Comparison of ENCODE assay signal across 10 mouse cellular contexts in the genomic region with DNA sequence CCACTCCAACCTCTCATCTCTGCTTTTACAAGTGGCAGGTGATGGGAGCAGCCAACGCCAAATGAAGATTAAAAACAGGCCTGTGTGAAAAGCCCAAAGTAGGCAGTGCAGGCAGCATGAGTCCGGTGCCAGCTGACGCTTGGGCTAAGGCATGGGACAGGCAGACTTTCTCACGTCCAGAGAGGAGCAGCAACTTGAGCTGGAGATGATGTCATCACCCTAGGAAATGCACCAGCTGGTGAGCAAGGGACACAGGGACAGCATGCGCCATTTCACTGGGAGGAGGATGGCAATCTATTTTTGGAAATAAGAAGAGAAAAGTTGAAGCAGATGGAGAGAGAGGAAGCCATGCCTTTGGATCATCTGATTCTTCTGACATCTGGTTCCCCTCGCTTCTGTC. TPM values are rescaled to one million over a fixed set of nuclear protein-coding genes. Genes with fewer than 3 reads are reported as not detected.
DNase-seq lines count a peak whose midpoint lies in the region; ATAC-seq and TF ChIP-seq lines count a peak whose summit lies in the region.
"Had no signal": no experiment of that assay in that cellular context is flagged by ENCODE, and none has a peak within 500 bp of the region (broad histone marks: within the 10 kb centered on the region; RNA-seq: fewer than 3 reads in every experiment).

No protein-coding gene starts in this region.

- H3K27me3 ChIP-seq in hindbrain, postnatal 0 days (ENCODE audit: insufficient read depth, low read length): no peaks in the 10 kb centered on the region
- H3K27me3 ChIP-seq in hindbrain, embryonic 14.5 days (ENCODE audit: control insufficient read depth, insufficient read depth, low read length): no peaks in the 10 kb centered on the region
- no peaks in the 10 kb centered on the region for H3K27me3 ChIP-seq in lung, embryonic 16.5 days (ENCODE audit: control insufficient read depth, insufficient read depth, low read depth, low read length)
- H3K27me3 ChIP-seq in hindbrain, embryonic 13.5 days: no peaks in the 10 kb centered on the region

- H3K9me3 ChIP-seq in hindbrain, postnatal 0 days (ENCODE audit: low read length): no peaks in the 10 kb centered on the region
- H3K9me3 ChIP-seq in hindbrain, embryonic 14.5 days (ENCODE audit: control insufficient read depth, low read length): no peaks in the 10 kb centered on the region
- no peaks in the 10 kb centered on the region for H3K9me3 ChIP-seq in lung, embryonic 16.5 days (ENCODE audit: control insufficient read depth, low read length)
- H3K9me3 ChIP-seq in hindbrain, embryonic 13.5 days: no peaks in the 10 kb centered on the region

- no peak overlapping the region for H3K4me3 ChIP-seq in hindbrain, postnatal 0 days (ENCODE audit: low read length)
- no peak overlapping the region for H3K4me3 ChIP-seq in hindbrain, embryonic 14.5 days (replicated peaks; ENCODE audit: low read length)
- H3K4me3 ChIP-seq in lung, embryonic 16.5 days (ENCODE audit: low read length): no peak overlapping the region
- H3K4me3 ChIP-seq in hindbrain, embryonic 13.5 days: no peak overlapping the region
- H3K4me3 ChIP-seq: left cerebral cortex, adult 2 months had no signal

- intact Hi-C loops in heart, postnatal 10 days (cut with DNase I): loop anchor here (2.0 kb wide), 1 partner anchor 19 kb away; no protein-coding TSS in a partner anchor

- no peak overlapping the region for H3K4me2 ChIP-seq in hindbrain, postnatal 0 days (ENCODE audit: low read depth, low read length)
- H3K4me2 ChIP-seq in hindbrain, embryonic 14.5 days (replicated peaks): no peak overlapping the region
- no peak overlapping the region for H3K4me2 ChIP-seq in lung, embryonic 16.5 days (ENCODE audit: low read depth, low read length)
- H3K4me2 ChIP-seq in hindbrain, embryonic 13.5 days: no peak overlapping the region

- no peak for TF ChIP-seq CTCF in hindbrain, postnatal 0 days (IDR thresholded peaks at IDR 0.05; ENCODE audit: low read depth)

- 66% methylated on average over 6 of the region's 6 CpGs for WGBS in hindbrain, postnatal 0 days
- WGBS in hindbrain, embryonic 14.5 days: 79% methylated on average over 6 of the region's 6 CpGs
- WGBS in lung, embryonic 16.5 days: 47% methylated on average over 6 of the region's 6 CpGs
- WGBS in hindbrain, embryonic 13.5 days: 78% methylated on average over 6 of the region's 6 CpGs

- DNase-seq in hindbrain, postnatal 0 days (ENCODE audit: low spot score): no peak
- no peak for DNase-seq in hindbrain, embryonic 14.5 days (ENCODE audit: low spot score)
- DNase-seq in cerebellum, postnatal 36 days: peak; percentile 38 to 40
- peak; percentile 71 to 73 for DNase-seq in heart, postnatal 10 days
- DNase-seq in natural killer cell, adult 2 months (ENCODE audit: low spot score in 2 of 2): no peak
- DNase-seq in c-Kit-positive CD71-positive TER-119-positive erythroid progenitor cells, embryonic 14.5 days (ENCODE audit: low spot score): no peak
- DNase-seq: thymus, adult 18-20 months had no signal

- H3K4me1 ChIP-seq in hindbrain, postnatal 0 days (ENCODE audit: insufficient read depth, low read length): no peaks in the 10 kb centered on the region
- no peaks in the 10 kb centered on the region for H3K4me1 ChIP-seq in hindbrain, embryonic 14.5 days (replicated peaks; ENCODE audit: control insufficient read depth, insufficient read depth, low read length)
- no peaks in the 10 kb centered on the region for H3K4me1 ChIP-seq in lung, embryonic 16.5 days (replicated peaks; ENCODE audit: control insufficient read depth, insufficient read depth, low read length)
- no peaks in the 10 kb centered on the region for H3K4me1 ChIP-seq in hindbrain, embryonic 13.5 days (replicated peaks)

- H3K36me3 ChIP-seq in hindbrain, postnatal 0 days (ENCODE audit: insufficient read depth, low read length): no peaks in the 10 kb centered on the region
- H3K36me3 ChIP-seq in hindbrain, embryonic 14.5 days (replicated peaks; ENCODE audit: control insufficient read depth, insufficient read depth): no peaks in the 10 kb centered on the region
- no peaks in the 10 kb centered on the region for H3K36me3 ChIP-seq in lung, embryonic 16.5 days (ENCODE audit: control insufficient read depth, insufficient read depth, low read length)
- no peaks in the 10 kb centered on the region for H3K36me3 ChIP-seq in hindbrain, embryonic 13.5 days

- H3K9ac ChIP-seq in hindbrain, postnatal 0 days (replicated peaks; ENCODE audit: low read length): no peak overlapping the region
- H3K9ac ChIP-seq in hindbrain, embryonic 14.5 days: no peak overlapping the region
- no peak overlapping the region for H3K9ac ChIP-seq in lung, embryonic 16.5 days (ENCODE audit: low read length)
- no peak overlapping the region for H3K9ac ChIP-seq in hindbrain, embryonic 13.5 days

- H3K27ac ChIP-seq in hindbrain, postnatal 0 days: no peak overlapping the region
- H3K27ac ChIP-seq in hindbrain, embryonic 14.5 days: no peak overlapping the region
- no peak overlapping the region for H3K27ac ChIP-seq in lung, embryonic 16.5 days (ENCODE audit: low read length)
- no peak overlapping the region for H3K27ac ChIP-seq in hindbrain, embryonic 13.5 days
- H3K27ac ChIP-seq: left cerebral cortex, adult 2 months had no signal

- ATAC-seq in hindbrain, postnatal 0 days: peak; percentile 41; the same call in 1 of the 2 replicates
- ATAC-seq in hindbrain, embryonic 14.5 days (ENCODE audit: low FRiP score): no peak
- peak; percentile 75 for ATAC-seq in lung, embryonic 16.5 days (ENCODE audit: low read depth)
- ATAC-seq in hindbrain, embryonic 13.5 days (ENCODE audit: low FRiP score): no peak

RNA-seq across cellular contexts. Expression of gene Ttll11, which starts 51.6 kb away (rescaled TPM):
- total RNA-seq in hindbrain, postnatal 0 days (2014; rRNA removed): 8.2 and 12.4 TPM in 2 replicates
- polyA plus RNA-seq in hindbrain, postnatal 0 days (2015; fragmentation: Nextera tagmentation; extraction: Ambion mirVana): 5.8 and 6.1 TPM in 2 replicates
- polyA plus RNA-seq in hindbrain, embryonic 14.5 days (2014; fragmentation: Nextera tagmentation; extraction: Ambion mirVana): 6.6 and 7.9 TPM in 2 replicates
- total RNA-seq in heart, postnatal 10 days (2021): 1 to 10 TPM; 1.8 to 2.5 TPM
- 0.55 and 0.60 TPM in 2 replicates for polyA plus RNA-seq in lung, embryonic 16.5 days (2015; fragmentation: Nextera tagmentation; extraction: Ambion mirVana)
- polyA plus RNA-seq in hindbrain, embryonic 13.5 days (2015; fragmentation: Nextera tagmentation; extraction: Ambion mirVana): 4.1 and 4.3 TPM in 2 replicates

Comparison
In these comparisons a context has a peak if more than half of its experiments do, and no peak if none do; other contexts are left out.
1. ATAC-seq: peak in hindbrain, postnatal 0 days (single experiment) and lung, embryonic 16.5 days (single experiment); none in hindbrain, embryonic 14.5 days (single experiment) and hindbrain, embryonic 13.5 days (single experiment).
2. DNase-seq: peak in cerebellum, postnatal 36 days (2 of 2) and heart, postnatal 10 days (2 of 2); none in hindbrain, postnatal 0 days (single experiment), hindbrain, embryonic 14.5 days (single experiment), natural killer cell, adult 2 months (0 of 2) and c-Kit-positive CD71-positive TER-119-positive erythroid progenitor cells, embryonic 14.5 days (single experiment).